Mouse (Mus musculus) stomach, postnatal 0 days (tissue): ENCODE measurements around the gene Aadacl3.

Experiments
- CTCF ChIP-seq: IDR thresholded peaks from 2 replicates; pipeline ENCODE4 v1.5.1; 2016; ENCODE audit warnings: antibody characterized with exemption, low read depth, mild to moderate bottlenecking, moderate library complexity
- EP300 ChIP-seq: optimal IDR thresholded peaks from 2 replicates; pipeline ENCODE3; 2016; ENCODE audit warnings: antibody characterized with exemption

- TF ChIP-seq EP300 (no peak), CTCF (no peak)
Measured at GRCm38 (mm10) chr4:144465206-144465605, 1.6 kb upstream of the Aadacl3 start.
